Mouse (Mus musculus) heart, adult 2 months (tissue): ENCODE data around the gene Camk2d.

Experiments
- CTCF ChIP-seq: fragments of 200-600 bp; IDR thresholded peaks from 2 replicates; pipeline ENCODE4 v1.8.1; 2022; ENCODE audit warnings: antibody characterized with exemption, mild to moderate bottlenecking, moderate library complexity
- EP300 ChIP-seq: fragments of 200-500 bp; IDR thresholded peaks from 2 replicates; pipeline ENCODE4 v1.6.1; 2011; ENCODE audit warnings: low read depth, low read length, control low read depth; ENCODE audit not compliant: insufficient read depth
- POLR2A ChIP-seq: fragments of 200-500 bp; IDR thresholded peaks from 2 replicates; pipeline ENCODE4 v1.6.1; 2011; ENCODE audit warnings: mild to moderate bottlenecking, low read depth, low read length, control low read depth; ENCODE audit not compliant: insufficient read depth

DNA sequence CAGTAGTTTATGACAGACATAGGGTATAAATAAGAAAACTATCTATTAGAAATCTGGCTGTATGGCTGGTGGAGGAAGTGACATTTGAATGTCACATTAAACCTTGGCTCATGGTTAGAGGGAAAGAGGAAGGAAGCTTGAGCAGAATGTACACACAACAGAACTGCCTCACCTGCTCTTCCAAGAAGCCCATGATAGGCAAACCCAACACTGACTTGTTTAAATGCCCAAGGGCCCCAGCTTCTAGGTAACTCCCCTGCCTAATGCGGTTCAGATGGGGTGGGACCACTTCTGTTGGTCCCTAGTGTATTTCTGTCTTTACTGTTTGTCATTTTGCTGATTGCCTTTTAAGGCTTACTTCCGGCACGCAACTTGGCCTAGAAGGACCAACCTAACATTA is 226.3 kb downstream of the Camk2d start:
- TF ChIP-seq CTCF: no peak
- no peak for TF ChIP-seq POLR2A
- TF ChIP-seq EP300: no peak
